Mouse (Mus musculus) embryonic facial prominence, embryonic 14.5 days (tissue): ENCODE results near the gene Dock9. TPM values are rescaled to one million over a fixed set of nuclear protein-coding genes. Genes with fewer than 3 reads are reported as not detected.
A peak's percentile ranks its signal among the peaks of the same experiment; 100 is the strongest.

Source experiments
- ATAC-seq: fragments of 200-750 bp; cut with Nextera tagmentation; 2 replicates; pipeline ENCODE4 v1.8.0; 2017; ENCODE audit warnings: low read depth, moderate number of reproducible peaks, moderate TSS enrichment
- DNase-seq: peaks from one replicate; pipeline ENCODE4 v3.0.0-alpha.2; 2015; ENCODE audit warnings: low spot score
- H3K27ac ChIP-seq: fragments of 300-500 bp; sonication (generic); replicated peaks from 2 replicates; pipeline ENCODE4 v1.5.1; 2014; ENCODE audit warnings: low read depth, mild to moderate bottlenecking, low read length, moderate library complexity
- H3K27me3 ChIP-seq: fragments of 300-500 bp; sonication (generic); replicated peaks from 2 replicates; pipeline ENCODE4 v1.6.1; 2014; ENCODE audit warnings: low read length; ENCODE audit not compliant: control insufficient read depth, insufficient read depth
- H3K36me3 ChIP-seq: fragments of 300-500 bp; sonication (generic); 2 replicates; pipeline ENCODE4 v1.6.1; 2014; ENCODE audit warnings: low read length, mixed read lengths; ENCODE audit not compliant: control insufficient read depth, insufficient read depth
- H3K4me1 ChIP-seq: fragments of 300-500 bp; sonication (generic); 2 replicates; pipeline ENCODE4 v1.6.1; 2014; ENCODE audit warnings: antibody characterized with exemption, low read length; ENCODE audit not compliant: control insufficient read depth, insufficient read depth
- H3K4me2 ChIP-seq: fragments of 300-500 bp; sonication (generic); 2 replicates; pipeline ENCODE4 v1.6.1; 2014; ENCODE audit warnings: low read depth, mild to moderate bottlenecking, low read length, moderate library complexity, mixed read lengths
- H3K4me3 ChIP-seq: fragments of 300-500 bp; sonication (generic); 2 replicates; pipeline ENCODE4 v1.5.1; 2014; ENCODE audit warnings: low read depth, mild to moderate bottlenecking, low read length
- H3K9ac ChIP-seq: fragments of 300-500 bp; sonication (generic); 2 replicates; pipeline ENCODE4 v1.6.1; 2014; ENCODE audit warnings: low read depth, mild to moderate bottlenecking, low read length, moderate library complexity, mixed read lengths
- H3K9me3 ChIP-seq: fragments of 300-500 bp; sonication (generic); 2 replicates; pipeline ENCODE4 v1.6.1; 2016; ENCODE audit warnings: low read length; ENCODE audit not compliant: control insufficient read depth
- WGBS: fragments of 180-500 bp; shearing (Covaris S2); extraction: QIAGEN DNeasy Blood & Tissue Kit; methylation state at CpG from one replicate; pipeline ENCODE4 v1.1.7; 2014; 5-methylcytosine and 5-hydroxymethylcytosine counted together
- polyA plus RNA-seq: library from polyadenylated mRNA; unstranded; fragments of >200 nt; fragmentation: Nextera tagmentation; extraction: Ambion mirVana; gene quantifications from 2 replicates; pipeline ENCODE4 v1.2.1, GENCODE M21; 2014

The Dock9 gene
- polyA plus RNA-seq, 1 experiment from 2014 or later, result 14.0 TPM

DNA sequence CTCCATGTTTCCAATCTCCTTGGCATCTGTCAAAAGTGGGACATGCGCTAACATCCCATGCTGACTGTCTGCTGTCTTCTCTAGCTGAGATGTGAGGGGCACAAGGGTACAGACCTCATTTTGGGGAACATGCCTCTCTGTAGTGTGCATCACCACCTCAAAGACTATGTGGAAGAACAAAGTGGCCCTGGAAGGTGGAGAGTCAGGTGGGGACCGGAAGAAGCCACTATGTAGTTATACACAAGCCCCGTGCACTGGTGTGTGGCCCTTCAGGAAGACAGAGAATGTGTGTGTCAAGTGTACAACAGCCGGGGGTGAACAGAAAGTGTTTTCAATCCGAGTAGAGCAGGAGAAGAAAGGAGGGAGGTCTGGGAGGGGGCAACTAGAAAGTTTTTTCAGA lies 245.1 kb downstream of the Dock9 start:
- peaks cover 10% of the 10 kb centered on the region; the same call in 1 of the 2 replicates for H3K4me1 ChIP-seq
- WGBS, result 79% methylated on average over 5 of the region's 5 CpGs
- H3K27me3 ChIP-seq, result peaks cover 3% of the 10 kb centered on the region
- H3K27ac ChIP-seq, result no peak overlapping the region
- no peaks in the 10 kb centered on the region for H3K9me3 ChIP-seq
- H3K36me3 ChIP-seq, result 0 out of 2 replicates have a peak, but pooled peaks cover 4% of the 10 kb centered on the region
- no peak overlapping the region for H3K9ac ChIP-seq
- no peak overlapping the region for H3K4me3 ChIP-seq
- DNase-seq (no peak), ATAC-seq (no peak)
- H3K4me2 ChIP-seq, result no peak overlapping the region

DNA sequence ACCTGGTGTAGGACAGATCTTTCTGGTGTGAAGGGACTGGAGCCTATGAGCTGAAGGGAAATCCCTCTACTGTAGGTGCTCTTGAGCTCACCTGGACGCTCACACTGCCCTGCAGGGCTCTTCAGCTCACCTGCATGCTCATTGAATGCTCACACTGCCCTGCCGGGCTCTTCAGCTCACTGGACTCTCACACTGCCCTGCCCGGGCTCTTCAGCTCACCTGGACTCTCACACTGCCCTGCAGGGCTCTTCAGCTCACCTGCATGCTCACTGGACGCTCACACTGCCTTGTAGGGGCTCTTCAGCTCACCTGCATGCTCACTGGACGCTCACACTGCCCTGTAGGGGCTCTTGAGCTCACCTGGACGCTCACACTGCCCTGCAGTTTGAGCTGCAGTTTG lies 247.8 kb downstream of the Dock9 start:
- ATAC-seq, result no peak
- Histone ChIP-seq H3K36me3 (0 out of 2 replicates have a peak, but pooled peaks cover 4% of the 10 kb centered on the region), H3K4me2 (no peak overlapping the region), H3K27ac (no peak overlapping the region), H3K4me3 (no peak overlapping the region), H3K4me1 (no peaks in the 10 kb centered on the region), H3K27me3 (peaks cover 1% of the 10 kb centered on the region), H3K9ac (no peak overlapping the region), H3K9me3 (no peaks in the 10 kb centered on the region)
- 54% methylated on average over 3 of the region's 6 CpGs for WGBS
- no peak for DNase-seq

DNA sequence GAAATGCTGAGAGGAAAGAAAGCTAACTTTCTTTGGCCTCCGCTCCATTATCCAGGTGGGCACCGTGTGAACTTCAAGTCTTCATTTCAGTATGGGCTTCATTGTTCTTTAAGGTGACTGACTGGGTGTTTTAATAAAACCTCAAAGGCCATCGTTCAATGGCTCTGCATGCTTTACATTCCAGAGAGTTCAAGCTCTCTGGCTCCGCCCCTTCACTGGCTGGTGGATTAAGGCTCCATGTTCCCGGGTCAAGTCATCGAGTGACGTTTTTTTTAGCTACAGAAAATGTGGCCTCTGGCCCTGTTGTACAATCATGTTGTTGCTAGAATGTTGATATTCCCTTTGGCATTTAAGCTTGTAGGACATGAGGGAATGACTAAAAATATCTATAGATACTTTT lies 249.9 kb downstream of the Dock9 start:
- 47% methylated on average over 7 of the region's 7 CpGs for WGBS
- Histone ChIP-seq H3K4me1 (no peaks in the 10 kb centered on the region), H3K4me2 (no peak overlapping the region), H3K27ac (no peak overlapping the region), H3K4me3 (no peak overlapping the region), H3K27me3 (no peaks in the 10 kb centered on the region; the same call in 1 of the 2 replicates), H3K9me3 (no peaks in the 10 kb centered on the region), H3K9ac (no peak overlapping the region), H3K36me3 (0 out of 2 replicates have a peak, but pooled peaks cover 4% of the 10 kb centered on the region)
- ATAC-seq, result no peak
- peak; percentile 58 for DNase-seq

DNA sequence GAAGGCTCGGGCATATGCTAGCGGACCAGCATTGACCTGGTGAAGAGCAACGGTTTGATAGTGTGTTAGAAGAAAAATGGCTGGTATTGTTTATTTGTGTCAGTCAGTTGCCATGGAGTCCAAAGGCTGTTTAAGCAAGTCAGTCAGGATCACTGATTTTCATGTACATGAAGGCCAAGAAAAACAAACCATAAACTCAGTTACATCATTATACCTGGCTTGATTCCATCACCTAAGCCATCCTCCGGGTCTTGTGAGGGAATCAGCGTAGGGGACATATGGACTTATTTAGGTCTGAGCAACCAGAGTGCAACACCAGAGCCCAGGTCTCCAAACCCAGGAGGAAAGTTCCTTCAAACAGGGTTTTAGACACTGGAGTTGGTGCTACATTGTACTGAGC lies 251.0 kb downstream of the Dock9 start:
- peak; percentile 67; the same call in 1 of the 2 replicates for ATAC-seq
- H3K4me2 ChIP-seq, result no peak overlapping the region
- 68% methylated on average over 5 of the region's 5 CpGs for WGBS

DNA sequence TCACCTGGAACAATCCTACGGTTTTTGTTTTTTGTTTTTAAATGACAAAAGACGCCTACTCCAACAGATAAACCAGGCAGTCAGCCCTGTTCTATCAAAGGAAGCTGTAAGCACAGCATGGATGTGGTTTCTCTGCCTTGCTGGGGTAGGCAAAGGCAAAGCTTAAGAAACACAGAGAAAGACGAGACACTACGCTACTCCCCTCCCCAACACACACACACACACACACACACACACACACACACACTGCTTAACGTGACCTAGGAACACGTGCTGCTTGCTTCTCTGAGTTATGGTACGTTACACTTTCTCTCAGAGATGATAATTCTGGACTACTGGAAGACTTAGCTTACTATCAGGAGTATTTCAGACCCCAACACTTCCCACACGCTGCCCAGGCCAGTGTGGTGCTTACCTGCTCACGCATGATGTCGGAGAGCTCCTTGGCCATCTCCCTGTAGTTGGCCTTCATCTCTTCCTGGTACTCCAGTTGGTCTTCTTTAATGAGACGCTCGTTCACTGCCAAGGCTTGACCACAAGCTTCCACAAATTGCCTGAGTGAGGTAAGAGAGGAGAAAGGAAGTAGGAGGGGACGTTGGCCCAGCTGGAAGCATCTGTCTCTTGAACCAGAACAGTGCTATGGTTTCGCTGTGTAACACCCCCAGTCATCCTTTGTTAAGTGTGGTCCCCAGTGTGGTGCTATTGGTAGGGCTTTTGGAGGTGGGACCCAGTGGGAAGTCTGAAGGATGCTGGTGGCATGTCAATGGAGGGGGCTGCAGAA lies 251.9 kb downstream of the Dock9 start:
- no peak overlapping the region for H3K4me3 ChIP-seq
- WGBS, result 83% methylated on average over 14 of the region's 14 CpGs
- H3K36me3 ChIP-seq, result 0 out of 2 replicates have a peak, but pooled peaks cover 4% of the 10 kb centered on the region
- H3K9me3 ChIP-seq, result no peaks in the 10 kb centered on the region
- no peaks in the 10 kb centered on the region for H3K4me1 ChIP-seq
- no peak for ATAC-seq
- H3K9ac ChIP-seq, result no peak overlapping the region
- no peaks in the 10 kb centered on the region for H3K27me3 ChIP-seq
- no peak overlapping the region for H3K27ac ChIP-seq
- DNase-seq, result no peak
- H3K4me2 ChIP-seq, result no peak overlapping the region

More for the DNA sequence above, 251.0 kb downstream of the Dock9 start:
- Histone ChIP-seq H3K36me3 (0 out of 2 replicates have a peak, but pooled peaks cover 4% of the 10 kb centered on the region), H3K27me3 (no peaks in the 10 kb centered on the region), H3K4me1 (no peaks in the 10 kb centered on the region), H3K4me3 (no peak overlapping the region), H3K9me3 (no peaks in the 10 kb centered on the region), H3K27ac (no peak overlapping the region), H3K9ac (no peak overlapping the region)
- peak; percentile 51 for DNase-seq

DNA sequence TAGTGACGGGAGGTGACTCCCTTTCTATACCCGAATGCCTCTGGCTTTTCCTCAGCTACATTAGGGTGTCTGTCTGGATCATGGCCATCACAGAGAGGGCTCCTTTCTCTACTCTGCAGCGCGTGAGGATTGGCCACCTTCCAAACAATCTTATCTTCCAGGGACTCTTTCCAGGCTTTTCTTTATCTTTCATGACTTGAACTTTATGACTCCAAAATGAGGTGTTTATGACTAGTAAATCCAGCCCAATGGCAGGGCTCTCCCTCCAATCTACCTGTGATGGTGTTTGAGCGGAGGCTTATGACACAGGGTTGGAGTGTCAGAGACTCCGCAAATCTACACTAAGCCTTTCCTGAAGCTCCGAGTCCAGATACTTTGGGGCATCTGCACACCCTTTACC lies 256.4 kb downstream of the Dock9 start:
- H3K9me3 ChIP-seq, result 0 out of 2 replicates have a peak, but pooled peaks cover 5% of the 10 kb centered on the region
- no peaks in the 10 kb centered on the region for H3K4me1 ChIP-seq
- 94% methylated on average over 7 of the region's 7 CpGs for WGBS
- H3K27ac ChIP-seq, result no peak overlapping the region
- H3K27me3 ChIP-seq, result no peaks in the 10 kb centered on the region
- no peak overlapping the region for H3K9ac ChIP-seq
- no peak overlapping the region for H3K4me3 ChIP-seq
- DNase-seq (no peak), ATAC-seq (no peak)
- H3K36me3 ChIP-seq, result 0 out of 2 replicates have a peak, but pooled peaks cover 4% of the 10 kb centered on the region
- H3K4me2 ChIP-seq, result no peak overlapping the region

DNA sequence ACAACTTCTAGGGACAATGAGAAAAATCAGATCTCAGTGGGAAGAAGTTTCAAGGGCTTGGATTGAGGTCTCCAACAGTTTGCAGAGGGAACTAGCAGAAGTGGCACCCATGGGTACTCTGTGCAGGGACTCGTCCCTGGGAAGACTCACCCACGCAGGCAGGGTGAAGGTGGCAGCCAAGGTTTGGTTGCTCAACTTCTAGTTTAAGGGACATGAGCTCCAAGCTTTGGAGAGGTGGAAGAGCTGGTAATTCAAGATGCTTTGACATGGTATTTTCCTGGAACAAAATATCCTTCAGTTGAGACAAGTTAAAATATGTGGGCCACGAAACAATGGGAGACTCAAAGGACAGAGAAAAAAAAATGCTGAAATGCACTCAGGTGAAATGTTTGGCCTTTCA lies 263.1 kb downstream of the Dock9 start:
- H3K36me3 ChIP-seq, result no peaks in the 10 kb centered on the region
- ATAC-seq (no peak), DNase-seq (no peak)
- H3K4me2 ChIP-seq, result no peak overlapping the region
- 0 out of 2 replicates have a peak, but pooled peaks cover 5% of the 10 kb centered on the region for H3K9me3 ChIP-seq
- 82% methylated on average over 3 of the region's 3 CpGs for WGBS
- no peaks in the 10 kb centered on the region for H3K4me1 ChIP-seq
- H3K27ac ChIP-seq, result no peak overlapping the region
- H3K4me3 ChIP-seq, result no peak overlapping the region
- H3K9ac ChIP-seq, result no peak overlapping the region
- no peaks in the 10 kb centered on the region for H3K27me3 ChIP-seq

DNA sequence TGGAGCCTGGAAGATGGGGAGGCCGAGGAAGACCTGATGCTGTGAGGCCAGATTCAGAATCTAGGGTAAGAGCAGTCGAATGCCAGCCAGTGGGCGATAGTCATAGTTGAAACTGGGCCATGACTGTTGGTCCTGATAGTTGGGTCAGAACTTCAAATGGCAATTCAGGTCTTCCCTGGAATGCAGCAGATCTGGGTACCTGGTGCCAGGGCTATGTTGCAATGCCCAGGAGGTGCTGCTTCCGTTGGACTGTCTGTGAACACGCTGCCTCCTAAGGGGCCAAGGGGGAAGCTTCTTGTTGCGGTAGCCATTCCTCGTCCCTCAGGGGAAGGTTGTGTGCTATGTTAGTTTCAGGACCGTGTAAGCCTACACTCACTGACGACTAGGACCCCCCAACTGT lies 266.8 kb downstream of the Dock9 start:
- Histone ChIP-seq H3K27me3 (no peaks in the 10 kb centered on the region), H3K36me3 (no peaks in the 10 kb centered on the region), H3K4me3 (no peak overlapping the region), H3K9ac (no peak overlapping the region), H3K27ac (no peak overlapping the region), H3K4me2 (no peak overlapping the region), H3K4me1 (no peaks in the 10 kb centered on the region), H3K9me3 (no peaks in the 10 kb centered on the region)
- DNase-seq, result no peak
- no peak for ATAC-seq
- WGBS, result 92% methylated on average over 9 of the region's 9 CpGs

DNA sequence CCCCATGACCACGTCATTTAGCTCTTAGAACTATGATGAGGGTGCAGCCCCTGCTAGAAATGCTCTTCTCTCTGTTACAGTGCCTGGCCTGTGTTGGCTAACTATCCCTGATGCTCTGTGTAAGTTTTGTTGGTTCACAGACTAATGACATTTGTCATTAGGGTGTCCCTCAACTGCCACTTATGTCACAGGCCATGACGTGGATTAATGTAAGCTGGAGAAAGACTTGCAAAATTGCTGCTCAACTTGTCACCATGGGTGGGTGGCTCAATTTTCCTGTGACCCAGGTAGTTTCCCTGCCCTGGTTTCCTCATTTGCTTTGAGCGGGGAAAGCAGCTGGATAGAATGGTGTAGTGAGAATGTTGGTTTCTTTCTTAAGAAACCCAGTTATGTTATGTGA lies 269.8 kb downstream of the Dock9 start:
- H3K9me3 ChIP-seq, result no peaks in the 10 kb centered on the region
- no peak overlapping the region for H3K4me2 ChIP-seq
- no peaks in the 10 kb centered on the region for H3K4me1 ChIP-seq
- 87% methylated on average over 3 of the region's 3 CpGs for WGBS
- no peak for DNase-seq
- H3K27me3 ChIP-seq, result no peaks in the 10 kb centered on the region
- H3K4me3 ChIP-seq, result no peak overlapping the region
- no peak for ATAC-seq
- H3K27ac ChIP-seq, result no peak overlapping the region
- H3K9ac ChIP-seq, result no peak overlapping the region
- no peaks in the 10 kb centered on the region for H3K36me3 ChIP-seq
